Mouse (Mus musculus) thymus, postnatal 10 days (tissue): ENCODE data around the gene Col6a1.
"Not testable (repeated sequence)": the region's sequence is repeated elsewhere in the genome, so short reads cannot be mapped to it uniquely, and the experiment has no call there.

Source experiments
- DNase-seq, 2 experiments: peaks; one replicate each; pipeline ENCODE4 v3.0.0; 2021; ENCODE audit warnings: low spot score in 2 of 2

The Col6a1 gene

DNA sequence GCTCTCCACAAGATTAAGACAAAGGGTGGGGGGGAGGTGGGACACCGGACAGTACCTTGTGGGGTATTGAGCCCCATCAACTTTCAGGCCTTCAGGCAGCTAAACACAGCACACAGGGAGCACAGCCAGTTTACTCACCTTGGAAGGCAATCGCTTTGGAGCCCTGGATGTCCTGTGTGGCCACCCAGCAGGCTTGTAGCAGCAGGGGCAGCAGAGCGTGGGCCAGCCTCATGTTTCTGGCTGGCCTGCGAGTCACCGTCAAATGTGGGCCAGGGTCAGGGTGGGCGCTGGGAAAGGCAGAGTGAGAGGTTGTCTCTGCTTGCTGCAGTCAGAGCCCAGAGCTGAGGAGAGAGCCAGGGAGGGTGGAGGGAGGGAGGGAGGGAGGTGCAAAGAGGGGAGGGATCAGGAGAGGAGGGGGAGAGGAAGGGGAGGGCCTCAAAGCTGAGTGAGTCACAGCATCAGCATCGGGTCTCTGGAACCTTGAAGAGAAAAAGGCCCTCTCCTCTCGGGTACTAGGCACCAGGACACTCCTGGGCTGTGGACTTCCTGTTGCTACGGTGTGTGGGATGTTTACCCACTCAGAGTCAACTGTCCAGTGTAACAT is at the start of gene Col6a1:
Gene Col6a1, minus strand, starts transcription at position 487 of the 604 bp plus-strand sequence.
- no peak for DNase-seq

DNA sequence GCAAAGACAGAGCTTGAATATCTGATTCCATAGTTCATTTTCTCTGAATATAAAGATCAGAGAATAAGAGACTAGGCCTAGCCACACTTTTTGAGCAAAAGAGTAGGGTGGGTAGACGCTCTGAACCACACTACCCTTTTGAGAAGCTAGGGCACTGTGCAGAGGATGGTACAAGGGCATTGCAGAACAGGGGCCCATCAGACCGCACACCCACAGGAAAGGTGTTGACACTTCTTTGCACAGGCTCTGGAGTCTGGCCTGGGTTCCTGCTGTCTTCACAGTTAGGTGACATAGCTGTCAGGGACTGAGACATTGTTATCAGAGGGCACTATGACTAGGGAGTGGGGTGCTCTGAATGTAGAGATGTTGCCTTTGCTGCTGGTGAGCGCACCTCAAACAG is 45.7 kb upstream of the Col6a1 start:
- DNase-seq, result no peak

DNA sequence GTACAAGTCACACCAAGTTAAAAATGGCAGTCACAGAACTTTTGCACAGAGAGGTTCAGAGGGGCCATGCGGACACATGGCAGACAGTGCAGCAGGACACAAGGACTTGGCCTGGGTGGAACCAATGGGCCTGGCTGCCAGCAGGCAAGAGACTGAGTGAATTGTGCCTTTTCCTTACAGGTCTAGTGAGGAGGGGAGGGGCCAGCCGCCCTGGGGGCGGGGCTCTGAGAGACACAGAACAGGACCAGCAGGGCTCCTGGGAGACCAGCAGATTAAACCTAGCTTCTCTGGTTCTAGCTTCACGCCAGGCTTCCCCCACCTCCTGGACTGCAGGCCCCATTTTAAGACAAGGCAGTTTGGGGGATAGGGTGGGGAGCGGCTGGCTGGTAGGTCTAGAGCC is 45.1 kb upstream of the Col6a1 start:
- DNase-seq, result no peak

GRCm38 (mm10) chr10:76769581-76769980 is 43.6 kb upstream of the Col6a1 start:
- no peak for DNase-seq

DNA sequence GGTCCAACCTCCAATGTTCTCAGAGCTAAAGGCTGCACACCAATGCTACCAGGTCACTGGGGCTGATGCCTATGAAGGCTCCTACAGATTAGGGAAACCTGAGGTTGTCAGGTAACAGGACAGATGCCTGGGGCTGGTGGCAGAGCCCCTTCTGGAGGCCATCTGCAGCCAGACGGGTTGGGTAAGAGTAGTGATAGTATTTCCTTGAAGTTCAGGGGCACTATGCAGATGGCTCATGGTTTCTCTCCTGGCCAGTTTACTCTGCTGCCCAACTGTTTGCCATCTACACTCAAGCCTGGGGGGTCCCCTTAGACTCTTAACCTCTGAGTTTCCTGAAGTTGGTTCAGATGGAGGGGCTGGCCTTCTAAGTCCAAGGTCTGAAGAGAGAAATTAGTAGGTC is 40.2 kb upstream of the Col6a1 start:
- DNase-seq, result no peak

- DNase-seq, result no peak
These were observed 39.0 kb upstream of the Col6a1 start for GRCm38 (mm10) chr10:76764927-76765326.

DNA sequence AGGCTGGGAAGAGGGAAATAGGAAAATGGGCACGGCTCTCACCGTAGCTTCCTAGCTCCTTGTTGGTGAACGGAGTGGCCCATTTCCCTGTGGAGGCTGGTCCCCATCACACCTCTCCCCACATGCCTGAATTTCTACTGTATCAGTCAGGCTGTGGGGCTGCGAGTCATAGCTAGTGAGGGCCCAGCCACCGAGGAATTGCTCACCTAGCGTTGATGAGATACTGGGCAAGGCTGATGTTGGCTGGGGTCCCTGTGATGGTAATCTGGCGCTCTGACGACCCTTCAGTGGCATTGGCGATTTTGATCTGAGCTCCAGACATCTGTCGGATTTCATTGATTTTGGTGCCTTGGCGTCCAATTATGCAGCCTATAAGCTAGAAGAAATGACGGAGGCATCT is 37.0 kb upstream of the Col6a1 start:
- DNase-seq, result no peak

- no peak for DNase-seq
These were observed 36.4 kb upstream of the Col6a1 start for GRCm38 (mm10) chr10:76762411-76762810.

DNA sequence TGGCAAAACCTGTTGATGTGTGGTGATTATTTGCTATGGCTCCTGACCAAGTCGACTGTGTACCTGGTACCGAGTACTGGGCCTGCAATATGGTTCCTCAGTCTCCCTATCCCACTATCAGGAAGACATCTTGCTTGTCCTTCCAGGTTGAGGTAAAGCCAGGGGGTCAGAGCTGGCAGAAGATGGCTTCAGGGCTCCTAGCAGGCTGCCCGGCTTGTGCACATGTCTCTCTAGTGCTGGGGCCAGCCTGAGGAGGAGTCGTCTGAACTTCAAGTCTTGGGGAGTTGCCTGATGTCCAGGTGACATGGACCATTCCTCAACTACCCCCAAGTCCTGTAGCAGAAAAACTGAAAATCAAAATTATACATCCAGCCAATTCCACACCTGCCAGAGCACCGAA is 33.9 kb upstream of the Col6a1 start:
- DNase-seq, result no peak

GRCm38 (mm10) chr10:76753640-76754039 is 27.7 kb upstream of the Col6a1 start:
- no peak for DNase-seq

GRCm38 (mm10) chr10:76744267-76744666 is 18.3 kb upstream of the Col6a1 start:
- DNase-seq, result not testable (repeated sequence)

DNA sequence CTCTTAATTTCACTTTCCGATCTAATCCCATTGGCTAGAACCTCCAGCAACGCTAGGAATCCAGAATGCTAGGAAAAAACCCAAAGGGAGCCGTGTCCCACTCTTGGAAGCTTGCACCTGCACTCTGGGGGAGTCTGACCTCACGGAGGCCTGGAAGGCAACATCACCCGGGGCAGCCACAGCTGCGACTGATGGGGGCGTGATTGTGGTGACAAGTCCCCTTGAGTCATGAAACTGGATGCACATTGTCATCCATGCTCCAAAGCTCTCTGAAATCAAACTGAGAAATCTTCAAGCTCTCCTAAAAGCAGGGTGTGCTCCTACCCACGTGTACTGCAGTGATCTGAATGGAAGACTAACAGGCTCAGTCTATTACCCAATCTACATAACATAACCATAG is 10.8 kb upstream of the Col6a1 start:
- DNase-seq, result no peak

GRCm38 (mm10) chr10:76734979-76735378 is 9.0 kb upstream of the Col6a1 start:
- peak; percentile 44 to 73 for DNase-seq

DNA sequence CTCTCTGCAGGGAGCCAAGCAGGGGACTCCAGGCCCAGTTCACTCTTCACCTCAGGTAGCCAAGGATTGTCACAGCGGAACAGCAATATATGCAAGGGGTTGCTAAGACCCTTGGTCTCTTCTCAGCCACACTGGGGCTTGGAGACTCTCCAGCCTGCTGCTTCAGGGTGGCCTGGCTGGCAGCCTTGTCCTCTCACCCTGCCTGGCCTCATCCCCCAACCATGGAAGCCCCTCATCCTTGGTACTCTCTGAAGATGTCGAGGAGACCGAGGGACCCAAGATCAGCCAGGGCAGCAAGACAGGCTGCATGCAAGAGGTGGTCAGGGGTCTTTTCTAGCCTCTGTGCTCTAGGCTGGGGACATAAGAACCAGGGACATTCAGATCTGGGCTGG is 7.7 kb upstream of the Col6a1 start:
- DNase-seq, result no peak

DNA sequence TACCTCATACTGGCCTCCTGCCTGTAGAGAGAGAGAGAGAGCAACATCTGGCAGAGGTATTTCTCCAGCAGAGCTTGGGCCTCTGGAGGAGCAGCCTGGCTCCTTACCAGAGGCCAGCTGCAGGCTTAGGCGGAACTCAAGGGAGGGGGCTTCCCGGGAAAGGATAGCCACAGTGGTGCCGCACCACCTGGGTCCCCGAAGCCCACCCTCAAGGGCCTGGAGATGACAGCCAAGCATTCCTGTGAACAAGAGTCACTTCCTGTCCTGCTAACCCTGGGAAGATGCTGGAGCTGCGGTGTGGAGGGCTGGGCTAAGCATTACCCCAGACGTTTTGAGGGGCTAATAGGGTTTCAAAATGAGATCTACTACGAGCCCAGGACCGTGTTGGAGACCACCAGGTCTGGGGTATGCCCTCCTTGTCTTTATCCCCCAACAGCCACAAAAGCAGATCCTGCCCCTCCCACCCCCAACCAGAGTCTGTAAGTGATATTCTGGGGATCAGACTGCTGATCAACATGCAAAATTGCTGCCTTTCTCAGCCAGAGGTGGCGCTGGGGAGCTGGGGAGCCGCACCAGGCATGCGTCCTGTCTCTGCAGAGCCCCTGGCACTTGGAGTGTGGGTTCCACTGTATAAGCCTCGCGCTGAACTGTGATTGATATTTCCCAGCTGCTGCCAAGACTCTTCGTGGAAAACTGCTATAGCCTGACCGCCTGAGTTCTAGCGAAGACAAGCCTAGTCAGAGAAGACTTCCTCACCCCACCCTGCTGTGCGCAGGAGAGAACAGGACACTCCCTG is 7.1 kb upstream of the Col6a1 start:
- peak; percentile 19 to 54 for DNase-seq

GRCm38 (mm10) chr10:76732391-76732790 is 6.4 kb upstream of the Col6a1 start:
- DNase-seq, result no peak

- no peak for DNase-seq
These were observed 5.8 kb upstream of the Col6a1 start for GRCm38 (mm10) chr10:76731621-76732239.

DNA sequence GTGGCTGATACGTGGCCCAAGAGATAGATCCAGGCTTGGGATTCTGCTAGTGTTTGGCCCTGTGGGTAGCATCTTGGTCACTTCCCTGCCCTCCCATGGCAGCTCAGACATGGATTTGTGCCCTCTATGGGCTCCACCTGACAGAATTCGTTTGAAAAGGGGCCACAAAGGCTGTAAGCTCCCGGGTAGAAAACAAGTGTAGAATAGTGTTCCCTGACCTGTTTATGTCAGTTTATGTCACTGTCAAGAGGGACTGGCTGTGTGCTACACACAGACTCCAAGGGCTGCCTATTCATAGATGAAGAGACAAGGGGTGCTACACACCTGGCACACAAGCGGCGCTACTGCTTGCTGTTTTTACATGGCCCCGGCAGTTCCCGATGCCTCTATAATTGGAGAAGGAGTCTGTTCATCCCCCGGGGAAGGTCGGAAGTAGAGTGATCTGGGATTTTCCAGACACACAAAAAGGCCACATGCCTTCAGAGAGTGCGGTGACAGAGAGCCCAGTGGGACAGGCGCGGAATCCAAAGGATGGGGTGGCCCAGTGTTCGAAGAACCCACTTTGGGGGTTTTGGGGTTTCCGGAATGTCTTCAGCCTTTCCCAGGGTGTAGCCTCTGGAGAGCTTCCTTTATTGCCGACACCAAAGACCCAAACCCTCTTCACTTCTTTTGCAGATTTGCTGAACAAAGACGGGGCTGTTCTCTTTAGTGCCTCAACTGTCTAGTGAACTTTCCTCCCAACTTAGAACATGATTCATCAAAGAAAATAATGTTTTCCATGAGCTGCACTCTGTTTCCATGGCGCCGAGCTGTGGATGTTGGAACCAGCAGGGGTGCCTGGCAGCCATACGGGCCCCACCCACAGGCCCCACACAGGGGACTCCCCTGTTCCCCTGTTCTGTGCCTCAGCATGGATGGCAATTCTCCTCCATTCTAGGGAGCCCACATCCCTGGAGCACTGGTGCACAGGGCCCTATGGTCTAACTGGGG is 4.0 kb upstream of the Col6a1 start:
- no peak for DNase-seq

- peak in 1 of 2 experiments; percentile 53 for DNase-seq
These were observed 2.4 kb upstream of the Col6a1 start for GRCm38 (mm10) chr10:76728369-76728768.

DNA sequence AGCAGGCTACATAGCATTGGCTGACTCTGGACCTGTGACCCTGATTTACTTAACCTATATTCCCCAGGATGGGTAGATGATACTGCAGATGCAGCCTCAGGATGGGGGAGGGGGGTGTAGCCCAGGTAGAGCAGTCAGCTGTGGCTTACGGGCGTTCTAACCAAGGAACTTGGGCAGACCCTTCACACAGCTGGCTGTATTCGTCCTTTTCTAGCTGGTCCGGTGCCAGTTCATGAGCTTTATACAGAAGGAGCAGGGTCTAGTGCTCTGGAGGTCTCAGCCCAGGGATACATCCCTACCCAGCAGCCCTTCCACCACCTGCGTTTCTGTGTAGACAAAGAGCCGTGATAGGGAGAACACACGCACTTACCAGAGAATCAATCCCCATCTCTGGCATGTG is 1.3 kb upstream of the Col6a1 start:
- DNase-seq, result no peak

GRCm38 (mm10) chr10:76726866-76727265 is 898 bp upstream of the Col6a1 start:
- no peak for DNase-seq

GRCm38 (mm10) chr10:76725097-76725496 is 871 bp downstream of the Col6a1 start:
- DNase-seq, result no peak
